Mouse (Mus musculus): ENCODE data around the gene Thap11.

- TF ChIP-seq CTCF (IDR thresholded peaks at IDR 0.05; ENCODE audit: insufficient read depth, low read length) (no peak), POLR2A (IDR thresholded peaks at IDR 0.05; ENCODE audit: borderline replicate concordance, extremely low read depth, low read depth, low read length) (no peak)
Observed at GRCm38 (mm10) chr8:105808480-105808879, 46.5 kb upstream of the Thap11 start.

Data from lung, adult 2 months (tissue).